Mouse (Mus musculus): ENCODE measurements around the gene Rnf123. TPM values are rescaled to one million over a fixed set of nuclear protein-coding genes. Genes with fewer than 3 reads are reported as not detected.

The Rnf123 gene
- total RNA-seq, 1 experiment from 2014 or later, result 25.7 TPM

Other genes with a start within 250 kb of the Rnf123 start
- 173 and 180 TPM in 2 replicates for gene Rbm6, start 210.1 kb downstream of the Rnf123 start, total RNA-seq (2017)
- 11.1 and 16.3 TPM in 2 replicates for gene Mon1a, start 195.2 kb downstream of the Rnf123 start, total RNA-seq (2017)
- gene Mst1r, start 176.5 kb downstream of the Rnf123 start, total RNA-seq (2017), result 0.41 TPM in 1 of 2 replicates, not detected in the other
- not detected in 2 replicates for gene Actl11, start 154.9 kb downstream of the Rnf123 start, total RNA-seq (2017)
- gene Camkv, start 147.7 kb downstream of the Rnf123 start, total RNA-seq (2017), result 0.32 TPM in 1 of 2 replicates, not detected in the other
- gene Traip, start 133.2 kb downstream of the Rnf123 start, total RNA-seq (2017), result 12.8 and 23.2 TPM in 2 replicates
- 42.5 and 52.7 TPM in 2 replicates for gene Uba7, start 107.8 kb downstream of the Rnf123 start, total RNA-seq (2017)
- not detected in 2 replicates for gene Gm20661, start 100.3 kb downstream of the Rnf123 start, total RNA-seq (2017)
- gene Inka1, start 97.5 kb downstream of the Rnf123 start, total RNA-seq (2017), result 38.5 and 45.8 TPM in 2 replicates
- gene Cdhr4, start 90.8 kb downstream of the Rnf123 start, total RNA-seq (2017), result 0.18 TPM in 1 of 2 replicates, not detected in the other
- gene Gm20662, start 87.0 kb downstream of the Rnf123 start, total RNA-seq (2017), result not detected in 2 replicates
- gene Ip6k1, start 80.8 kb downstream of the Rnf123 start, total RNA-seq (2017), result 29.5 and 169 TPM in 2 replicates
- 10.7 and 13.0 TPM in 2 replicates for gene Gmppb, start 34.1 kb downstream of the Rnf123 start, total RNA-seq (2017)
- 0.49 and 3.3 TPM in 2 replicates for gene Amigo3, start 30.2 kb downstream of the Rnf123 start, total RNA-seq (2017)
- gene Mst1, start 2.9 kb downstream of the Rnf123 start, total RNA-seq (2017), result not detected in 2 replicates
- gene Apeh, start 11.3 kb upstream of the Rnf123 start, total RNA-seq (2017), result 60.8 and 79.3 TPM in 2 replicates
- gene Bsn, start 107.0 kb upstream of the Rnf123 start, total RNA-seq (2017), result 3.5 and 4.0 TPM in 2 replicates
- 7.7 and 10.9 TPM in 2 replicates for gene Dag1, start 180.6 kb upstream of the Rnf123 start, total RNA-seq (2017)
- 8.2 and 9.0 TPM in 2 replicates for gene Nicn1, start 207.1 kb upstream of the Rnf123 start, total RNA-seq (2017)
- 0.82 TPM in 1 of 2 replicates, not detected in the other for gene Amt, start 213.5 kb upstream of the Rnf123 start, total RNA-seq (2017)
- 256 and 280 TPM in 2 replicates for gene Rhoa, start 222.8 kb upstream of the Rnf123 start, total RNA-seq (2017)
- 5.4 and 7.9 TPM in 2 replicates for gene Tcta, start 222.8 kb upstream of the Rnf123 start, total RNA-seq (2017)